8 mouse cellular contexts compared by ENCODE assay signal in the genomic region with DNA sequence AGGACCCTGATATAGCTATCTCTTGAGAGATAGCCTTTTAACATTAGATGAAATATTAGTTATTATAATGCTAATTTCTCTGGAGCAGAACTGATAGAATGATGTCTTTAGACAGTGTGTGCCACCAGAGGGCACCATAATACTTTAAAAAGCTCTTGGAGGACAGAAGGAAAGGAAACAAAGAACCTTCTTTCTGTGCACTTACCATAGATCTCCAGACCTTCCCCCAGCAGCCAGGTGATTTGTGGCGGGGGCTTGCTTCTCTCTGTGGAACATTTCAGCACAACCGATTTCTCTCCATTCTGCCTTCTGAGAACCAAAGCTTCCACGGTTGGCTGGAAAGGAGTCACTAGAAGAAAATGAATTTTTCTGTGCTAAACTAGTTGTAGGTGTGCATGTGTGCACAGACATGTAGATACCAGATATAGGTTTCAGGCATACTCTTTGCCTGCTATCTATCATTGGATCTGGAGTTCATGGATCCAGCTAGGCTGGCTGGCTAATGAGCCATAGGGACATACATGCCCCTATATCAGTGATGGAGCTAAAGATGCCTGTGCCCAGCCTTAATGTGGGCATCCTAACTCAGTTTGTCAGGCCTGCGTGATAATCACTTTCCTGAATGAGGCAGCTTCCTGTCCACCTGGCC. TPM values are rescaled to one million over a fixed set of nuclear protein-coding genes. Genes with fewer than 3 reads are reported as not detected.
DNase-seq lines count a peak whose midpoint lies in the region; ATAC-seq lines count a peak whose summit lies in the region.

No protein-coding gene starts in this region.

- H3K27me3 ChIP-seq in forebrain, embryonic 10.5 days (ENCODE audit: poor library complexity, severe bottlenecking) = no peaks in the 10 kb centered on the region
- no peaks in the 10 kb centered on the region; the same call in 1 of the 2 replicates for H3K27me3 ChIP-seq in hindbrain, embryonic 11.5 days (ENCODE audit: control insufficient read depth, insufficient read depth, low read length)
- H3K27me3 ChIP-seq in midbrain, embryonic 13.5 days = no peaks in the 10 kb centered on the region
- H3K27me3 ChIP-seq in splenic B cell, adult 2 months (ENCODE audit: control insufficient read depth, insufficient read depth, low read length, poor library complexity, severe bottlenecking) = no peaks in the 10 kb centered on the region

- no peak for ATAC-seq in hindbrain, embryonic 11.5 days (ENCODE audit: low FRiP score)
- peak; percentile 83 for ATAC-seq in midbrain, embryonic 13.5 days

- WGBS in forebrain, embryonic 10.5 days = 48% methylated on average over 4 of the region's 4 CpGs
- 43% methylated on average over 4 of the region's 4 CpGs for WGBS in hindbrain, embryonic 11.5 days
- 46% methylated on average over 4 of the region's 4 CpGs for WGBS in midbrain, embryonic 13.5 days

- H3K4me2 ChIP-seq in hindbrain, embryonic 11.5 days (replicated peaks; ENCODE audit: low read depth, low read length) = no peak overlapping the region
- no peak overlapping the region for H3K4me2 ChIP-seq in midbrain, embryonic 13.5 days (replicated peaks)

- H3K36me3 ChIP-seq in forebrain, embryonic 10.5 days (replicated peaks) = no peaks in the 10 kb centered on the region
- H3K36me3 ChIP-seq in hindbrain, embryonic 11.5 days (ENCODE audit: control insufficient read depth, insufficient read depth, low read length) = no peaks in the 10 kb centered on the region
- no peaks in the 10 kb centered on the region for H3K36me3 ChIP-seq in midbrain, embryonic 13.5 days
- H3K36me3 ChIP-seq in splenic B cell, adult 2 months (ENCODE audit: control insufficient read depth, insufficient read depth, low read length, poor library complexity, severe bottlenecking) = no peaks in the 10 kb centered on the region

- H3K9me3 ChIP-seq in forebrain, embryonic 10.5 days = no peaks in the 10 kb centered on the region
- no peaks in the 10 kb centered on the region for H3K9me3 ChIP-seq in hindbrain, embryonic 11.5 days (ENCODE audit: control insufficient read depth, low read length)
- no peaks in the 10 kb centered on the region for H3K9me3 ChIP-seq in midbrain, embryonic 13.5 days

- peaks cover 11% of the 10 kb centered on the region for H3K4me1 ChIP-seq in forebrain, embryonic 10.5 days
- no peaks in the 10 kb centered on the region for H3K4me1 ChIP-seq in hindbrain, embryonic 11.5 days (replicated peaks; ENCODE audit: control insufficient read depth, insufficient read depth, low read length)
- peaks cover 4% of the 10 kb centered on the region for H3K4me1 ChIP-seq in midbrain, embryonic 13.5 days (replicated peaks)

- peak; percentile 61 for DNase-seq in ovary, postnatal 14 days (ENCODE audit: low spot score)
- DNase-seq in ovary, postnatal 36 days (ENCODE audit: low spot score) = no peak
- peak; percentile 83 for DNase-seq in brain, adult 2 months (ENCODE audit: low read depth, low spot score)
- peak; percentile 37 for DNase-seq in forebrain, embryonic 10.5 days (ENCODE audit: extremely low spot score, low spot score)
- peak; percentile 79 for DNase-seq in hindbrain, embryonic 11.5 days (ENCODE audit: low spot score)
- peak; percentile 23 to 59 for DNase-seq in layer of hippocampus, postnatal 36 days
- peak; percentile 71 for DNase-seq in splenic B cell, adult 2 months (ENCODE audit: low read depth, low spot score)

- peak overlapping the region; percentile 72 for H3K27ac ChIP-seq in forebrain, embryonic 10.5 days
- H3K27ac ChIP-seq in hindbrain, embryonic 11.5 days (ENCODE audit: low read depth, low read length) = no peak overlapping the region
- H3K27ac ChIP-seq in midbrain, embryonic 13.5 days = peak overlapping the region; percentile 48

- no peak overlapping the region for H3K4me3 ChIP-seq in forebrain, embryonic 10.5 days
- no peak overlapping the region for H3K4me3 ChIP-seq in hindbrain, embryonic 11.5 days (ENCODE audit: low read depth, low read length)
- H3K4me3 ChIP-seq in midbrain, embryonic 13.5 days (replicated peaks) = no peak overlapping the region

- H3K9ac ChIP-seq in hindbrain, embryonic 11.5 days (ENCODE audit: low read depth, low read length) = no peak overlapping the region
- no peak overlapping the region; the same call in 1 of the 2 replicates for H3K9ac ChIP-seq in midbrain, embryonic 13.5 days (replicated peaks)

RNA-seq across cellular contexts. Expression of a gene that starts 14.4 kb away (rescaled TPM):
- 0.10 TPM in 1 of 2 replicates, not detected in the other for polyA plus RNA-seq in forebrain, embryonic 10.5 days (2016; fragmentation: Nextera tagmentation; extraction: Ambion mirVana)
- 0.06 and 0.17 TPM in 2 replicates for polyA plus RNA-seq in hindbrain, embryonic 11.5 days (2014; fragmentation: Nextera tagmentation; extraction: Ambion mirVana)
- total RNA-seq in layer of hippocampus, postnatal 36 days (2021) = under 1 TPM; 0.10 to 0.18 TPM
- 0.04 and 0.19 TPM in 2 replicates for polyA plus RNA-seq in midbrain, embryonic 13.5 days (2015; fragmentation: Nextera tagmentation; extraction: Ambion mirVana)

RNA-seq across cellular contexts. Expression of a gene that starts 26.1 kb away (rescaled TPM):
- 0.12 and 0.26 TPM in 2 replicates for polyA plus RNA-seq in forebrain, embryonic 10.5 days (2016; fragmentation: Nextera tagmentation; extraction: Ambion mirVana)
- polyA plus RNA-seq in hindbrain, embryonic 11.5 days (2014; fragmentation: Nextera tagmentation; extraction: Ambion mirVana) = 1.8 and 2.0 TPM in 2 replicates
- total RNA-seq in layer of hippocampus, postnatal 36 days (2021) = under 1 TPM; 0.23 to 0.65 TPM
- 0.86 and 3.2 TPM in 2 replicates for polyA plus RNA-seq in midbrain, embryonic 13.5 days (2015; fragmentation: Nextera tagmentation; extraction: Ambion mirVana)
